Mouse (Mus musculus) forebrain, embryonic 13.5 days (tissue): Measurements from ENCODE around the gene D430041D05Rik. TPM values are rescaled to one million over a fixed set of nuclear protein-coding genes. Genes with fewer than 3 reads are reported as not detected.

Experiments used
- ATAC-seq: fragments of 200-750 bp; cut with Nextera tagmentation; 2 replicates; pipeline ENCODE4 v1.8.0; 2017
- H3K27ac ChIP-seq: fragments of 300-500 bp; sonication (generic); 2 replicates; pipeline ENCODE4 v1.5.1; 2015; ENCODE audit warnings: inconsistent platforms, mild to moderate bottlenecking, moderate library complexity
- H3K27me3 ChIP-seq: fragments of 300-500 bp; sonication (generic); 2 replicates; pipeline ENCODE4 v1.6.1; 2015; ENCODE audit warnings: mild to moderate bottlenecking, inconsistent platforms
- H3K36me3 ChIP-seq: fragments of 300-500 bp; sonication (generic); 2 replicates; pipeline ENCODE4 v1.6.1; 2015; ENCODE audit warnings: mild to moderate bottlenecking, inconsistent platforms; ENCODE audit not compliant: poor library complexity, severe bottlenecking
- H3K4me1 ChIP-seq: fragments of 300-500 bp; sonication (generic); 2 replicates; pipeline ENCODE4 v1.6.1; 2015; ENCODE audit warnings: inconsistent platforms
- H3K4me2 ChIP-seq: fragments of 300-500 bp; sonication (generic); 2 replicates; pipeline ENCODE4 v1.6.1; 2015; ENCODE audit warnings: inconsistent platforms, mild to moderate bottlenecking, moderate library complexity
- H3K4me3 ChIP-seq: fragments of 300-500 bp; sonication (generic); 2 replicates; pipeline ENCODE4 v1.5.1; 2015; ENCODE audit warnings: mild to moderate bottlenecking, inconsistent platforms
- H3K9ac ChIP-seq: fragments of 300-500 bp; sonication (generic); 2 replicates; pipeline ENCODE4 v1.6.1; 2015; ENCODE audit warnings: mild to moderate bottlenecking, inconsistent platforms
- H3K9me3 ChIP-seq: fragments of 300-500 bp; sonication (generic); replicated peaks from 2 replicates; pipeline ENCODE4 v1.6.1; 2016; ENCODE audit warnings: inconsistent platforms
- WGBS: fragments of 180-500 bp; shearing (Covaris S2); methylation state at CpG from one replicate; pipeline ENCODE4 v1.1.7; 2015; 5-methylcytosine and 5-hydroxymethylcytosine counted together
- polyA plus RNA-seq: library from polyadenylated mRNA; unstranded; fragments of >200 nt; fragmentation: Nextera tagmentation; extraction: Ambion mirVana; gene quantifications from 2 replicates; pipeline ENCODE4 v1.2.1, GENCODE M21; 2015

D430041D05Rik gene
- polyA plus RNA-seq, 1 experiment from 2014 or later: 4.6 TPM

GRCm38 (mm10) chr2:104307102-104307501 lies 103.7 kb downstream of the D430041D05Rik start:
- H3K9ac ChIP-seq: no peak overlapping the region
- peaks cover 7% of the 10 kb centered on the region; the same call in 1 of the 2 replicates for H3K4me1 ChIP-seq
- no peaks in the 10 kb centered on the region for H3K27me3 ChIP-seq
- H3K4me2 ChIP-seq: no peak overlapping the region
- no peak overlapping the region for H3K27ac ChIP-seq
- H3K4me3 ChIP-seq: no peak overlapping the region
- no peak for ATAC-seq
- no peaks in the 10 kb centered on the region for H3K36me3 ChIP-seq
- no peaks in the 10 kb centered on the region for H3K9me3 ChIP-seq
- 79% methylated on average over 4 of the region's 4 CpGs for WGBS

- no peak overlapping the region for H3K27ac ChIP-seq
- WGBS: 84% methylated on average over 5 of the region's 5 CpGs
Measured at GRCm38 (mm10) chr2:104305722-104306121, 105.1 kb downstream of the D430041D05Rik start.

GRCm38 (mm10) chr2:104299912-104300311 lies 110.9 kb downstream of the D430041D05Rik start:
- ATAC-seq: no peak
- Histone ChIP-seq H3K27ac (no peak overlapping the region), H3K4me3 (no peak overlapping the region), H3K4me2 (no peak overlapping the region), H3K9me3 (no peaks in the 10 kb centered on the region), H3K27me3 (no peaks in the 10 kb centered on the region), H3K36me3 (no peaks in the 10 kb centered on the region), H3K9ac (no peak overlapping the region), H3K4me1 (no peaks in the 10 kb centered on the region)
- WGBS: 43% methylated on average over 1 of the region's 1 CpGs

More at GRCm38 (mm10) chr2:104305722-104306121, 105.1 kb downstream of the D430041D05Rik start:
- Histone ChIP-seq H3K9me3 (no peaks in the 10 kb centered on the region), H3K27me3 (no peaks in the 10 kb centered on the region), H3K4me3 (no peak overlapping the region), H3K4me1 (peaks cover 7% of the 10 kb centered on the region; the same call in 1 of the 2 replicates), H3K36me3 (no peaks in the 10 kb centered on the region), H3K4me2 (no peak overlapping the region), H3K9ac (no peak overlapping the region)
- ATAC-seq: no peak

- Histone ChIP-seq H3K4me3 (no peak overlapping the region), H3K27ac (no peak overlapping the region), H3K9me3 (no peaks in the 10 kb centered on the region), H3K9ac (no peak overlapping the region), H3K36me3 (no peaks in the 10 kb centered on the region), H3K4me1 (no peaks in the 10 kb centered on the region), H3K27me3 (no peaks in the 10 kb centered on the region), H3K4me2 (no peak overlapping the region)
- ATAC-seq: no peak
- 22% methylated on average over 7 of the region's 7 CpGs for WGBS
Measured at GRCm38 (mm10) chr2:104299160-104299559, 111.7 kb downstream of the D430041D05Rik start.

- H3K27me3 ChIP-seq: no peaks in the 10 kb centered on the region
- no peak overlapping the region for H3K4me3 ChIP-seq
- H3K9me3 ChIP-seq: no peaks in the 10 kb centered on the region
- H3K27ac ChIP-seq: no peak overlapping the region
- H3K36me3 ChIP-seq: no peaks in the 10 kb centered on the region
- no peak overlapping the region for H3K4me2 ChIP-seq
- WGBS: 86% methylated on average over 3 of the region's 3 CpGs
- no peak overlapping the region for H3K9ac ChIP-seq
- ATAC-seq: no peak
- peaks cover 8% of the 10 kb centered on the region; the same call in 1 of the 2 replicates for H3K4me1 ChIP-seq
Measured at GRCm38 (mm10) chr2:104286821-104287220, 124.0 kb downstream of the D430041D05Rik start.

GRCm38 (mm10) chr2:104283401-104283955 lies 127.3 kb downstream of the D430041D05Rik start:
- ATAC-seq: peak; percentile 60; the same call in 1 of the 2 replicates

GRCm38 (mm10) chr2:104282835-104283234 lies 128.0 kb downstream of the D430041D05Rik start:
- Histone ChIP-seq H3K36me3 (no peaks in the 10 kb centered on the region), H3K27ac (peak overlapping the region; percentile 35; the same call in 1 of the 2 replicates), H3K27me3 (no peaks in the 10 kb centered on the region), H3K9ac (no peak overlapping the region), H3K4me2 (no peak overlapping the region), H3K4me1 (peaks cover 8% of the 10 kb centered on the region; the same call in 1 of the 2 replicates), H3K4me3 (no peak overlapping the region), H3K9me3 (no peaks in the 10 kb centered on the region)
- WGBS: 74% methylated on average over 2 of the region's 2 CpGs
- peak; percentile 26; the same call in 1 of the 2 replicates for ATAC-seq

More at GRCm38 (mm10) chr2:104283401-104283955, 127.3 kb downstream of the D430041D05Rik start:
- Histone ChIP-seq H3K9ac (no peak overlapping the region), H3K4me2 (no peak overlapping the region), H3K4me1 (peaks cover 8% of the 10 kb centered on the region; the same call in 1 of the 2 replicates), H3K36me3 (no peaks in the 10 kb centered on the region), H3K9me3 (no peaks in the 10 kb centered on the region), H3K4me3 (no peak overlapping the region), H3K27ac (peak overlapping the region; percentile 35; the same call in 1 of the 2 replicates), H3K27me3 (no peaks in the 10 kb centered on the region)
- WGBS: 83% methylated on average over 8 of the region's 8 CpGs

- Histone ChIP-seq H3K4me2 (no peak overlapping the region), H3K4me3 (no peak overlapping the region), H3K4me1 (peaks cover 5% of the 10 kb centered on the region; the same call in 1 of the 2 replicates), H3K27ac (0 out of 2 replicates have a peak overlapping the region, but pooled peaks have one; percentile 6), H3K36me3 (no peaks in the 10 kb centered on the region), H3K27me3 (no peaks in the 10 kb centered on the region), H3K9me3 (no peaks in the 10 kb centered on the region), H3K9ac (no peak overlapping the region)
- ATAC-seq: no peak
- WGBS: 47% methylated on average over 4 of the region's 4 CpGs
Measured at GRCm38 (mm10) chr2:104267049-104267448, 143.8 kb downstream of the D430041D05Rik start.

- Histone ChIP-seq H3K36me3 (no peaks in the 10 kb centered on the region), H3K4me1 (no peaks in the 10 kb centered on the region), H3K27ac (no peak overlapping the region), H3K9me3 (no peaks in the 10 kb centered on the region), H3K9ac (no peak overlapping the region), H3K4me2 (no peak overlapping the region), H3K4me3 (no peak overlapping the region), H3K27me3 (no peaks in the 10 kb centered on the region)
- 89% methylated on average over 4 of the region's 4 CpGs for WGBS
- no peak for ATAC-seq
Measured at GRCm38 (mm10) chr2:104261741-104262067, 149.1 kb downstream of the D430041D05Rik start.

GRCm38 (mm10) chr2:104260920-104261740 lies 149.7 kb downstream of the D430041D05Rik start:
- no peak overlapping the region for H3K4me2 ChIP-seq
- no peaks in the 10 kb centered on the region for H3K9me3 ChIP-seq
- H3K36me3 ChIP-seq: no peaks in the 10 kb centered on the region
- ATAC-seq: no peak
- 85% methylated on average over 18 of the region's 18 CpGs for WGBS
- no peaks in the 10 kb centered on the region for H3K27me3 ChIP-seq
- H3K27ac ChIP-seq: no peak overlapping the region
- H3K9ac ChIP-seq: no peak overlapping the region
- H3K4me1 ChIP-seq: no peaks in the 10 kb centered on the region
- no peak overlapping the region for H3K4me3 ChIP-seq

GRCm38 (mm10) chr2:104256585-104256984 lies 154.2 kb downstream of the D430041D05Rik start:
- Histone ChIP-seq H3K4me3 (no peak overlapping the region), H3K27ac (no peak overlapping the region), H3K9ac (no peak overlapping the region), H3K4me2 (no peak overlapping the region), H3K9me3 (no peaks in the 10 kb centered on the region), H3K36me3 (no peaks in the 10 kb centered on the region), H3K4me1 (peaks cover 12% of the 10 kb centered on the region), H3K27me3 (no peaks in the 10 kb centered on the region)
- 72% methylated on average over 15 of the region's 15 CpGs for WGBS
- ATAC-seq: no peak

GRCm38 (mm10) chr2:104254944-104255343 lies 155.9 kb downstream of the D430041D05Rik start:
- Histone ChIP-seq H3K4me2 (no peak overlapping the region), H3K9me3 (no peaks in the 10 kb centered on the region), H3K9ac (no peak overlapping the region), H3K4me1 (peaks cover 19% of the 10 kb centered on the region), H3K27me3 (no peaks in the 10 kb centered on the region), H3K36me3 (no peaks in the 10 kb centered on the region), H3K27ac (no peak overlapping the region), H3K4me3 (no peak overlapping the region)
- no peak for ATAC-seq
- WGBS: 92% methylated on average over 9 of the region's 9 CpGs
